Mouse (Mus musculus) kidney, adult 8-10 months (tissue): ENCODE measurements at regions not wholly inside any gene's neighbourhood (a gene's known extent, or its start where the extent isn't known, plus 50 kb on each side); places are given as distances from the start of the nearest gene placed in this dataset.
A peak's percentile ranks its signal among the peaks of the same experiment; 100 is the strongest.

Experiments
- DNase-seq, 2 experiments: peaks; one replicate each; pipeline ENCODE4 v3.0.0; 2022

DNA sequence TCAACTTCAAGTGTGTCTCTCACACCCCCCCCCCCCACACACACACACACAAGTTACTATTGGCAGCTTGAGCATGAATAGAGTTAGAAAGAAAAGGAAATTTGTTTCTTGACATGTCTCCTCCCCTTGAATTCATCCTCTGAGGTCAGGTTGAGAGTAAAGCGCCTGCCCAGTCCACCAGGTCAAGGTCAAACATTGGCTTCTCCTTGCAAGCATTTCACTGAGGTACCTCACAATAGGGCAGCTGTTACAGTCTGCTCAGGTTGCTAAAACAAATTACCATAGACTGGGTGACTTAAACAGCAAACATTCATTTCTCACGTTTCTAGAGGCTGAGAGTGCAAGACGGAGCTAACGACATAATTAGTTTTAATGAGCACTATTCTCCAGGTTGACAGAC lies 344.2 kb downstream of the Galc start:
- no peak for DNase-seq

DNA sequence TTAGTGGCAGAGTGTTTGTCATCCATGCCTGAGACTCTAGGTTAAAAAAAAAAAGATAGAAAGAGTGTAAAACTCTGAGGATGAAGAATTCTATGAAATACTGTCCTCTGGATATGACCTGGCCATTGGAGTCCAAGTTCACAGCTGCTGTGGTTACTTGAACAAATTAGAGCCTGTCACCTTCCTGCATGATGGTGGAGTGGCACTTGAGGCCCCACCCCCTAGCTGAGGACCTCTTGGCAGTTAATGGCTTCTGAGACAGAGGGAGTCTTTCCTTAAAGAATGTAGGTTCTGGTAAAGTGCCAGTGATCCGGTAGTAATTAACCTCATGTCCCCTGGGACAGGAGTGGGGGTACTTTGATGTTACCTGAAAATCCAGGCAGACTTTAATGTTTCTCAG lies 346.5 kb downstream of the Galc start:
- no peak for DNase-seq

DNA sequence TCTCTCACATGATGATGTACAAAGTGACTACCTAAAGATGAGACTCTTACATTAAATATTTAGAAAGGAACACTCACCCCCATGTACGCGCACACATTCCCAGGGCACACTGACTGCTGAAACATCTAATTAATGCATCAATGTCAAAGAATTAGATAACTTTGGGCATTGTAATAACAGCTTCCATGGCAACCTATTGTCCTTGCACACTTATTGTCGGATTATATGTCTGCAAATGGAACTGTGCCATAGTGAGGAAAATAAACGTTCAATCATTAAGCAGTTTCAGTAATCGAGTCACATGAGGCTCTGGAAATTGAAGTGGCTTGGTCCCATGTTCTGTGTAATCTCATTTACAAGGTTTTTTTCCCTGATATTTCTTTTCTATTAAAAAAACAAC lies 360.0 kb downstream of the Galc start:
- DNase-seq = no peak

DNA sequence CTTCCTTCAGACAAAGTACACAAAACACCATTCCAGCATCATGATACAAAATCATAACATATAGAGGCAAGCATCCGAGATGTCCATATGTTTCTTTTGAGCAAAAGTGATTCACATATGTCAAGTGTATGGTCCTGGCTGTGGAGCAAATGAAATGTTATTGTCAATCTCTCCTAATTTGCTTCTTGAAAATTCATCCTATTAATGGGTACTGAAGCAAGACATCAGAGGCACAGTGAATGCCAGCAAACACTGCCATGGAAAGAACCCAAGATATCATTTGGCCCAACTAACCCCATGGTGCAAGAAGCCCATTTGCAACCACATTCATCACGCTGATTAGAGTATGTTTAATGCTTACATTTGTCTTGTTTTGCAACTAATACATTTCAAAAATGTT lies 361.1 kb downstream of the Galc start:
- no peak for DNase-seq

DNA sequence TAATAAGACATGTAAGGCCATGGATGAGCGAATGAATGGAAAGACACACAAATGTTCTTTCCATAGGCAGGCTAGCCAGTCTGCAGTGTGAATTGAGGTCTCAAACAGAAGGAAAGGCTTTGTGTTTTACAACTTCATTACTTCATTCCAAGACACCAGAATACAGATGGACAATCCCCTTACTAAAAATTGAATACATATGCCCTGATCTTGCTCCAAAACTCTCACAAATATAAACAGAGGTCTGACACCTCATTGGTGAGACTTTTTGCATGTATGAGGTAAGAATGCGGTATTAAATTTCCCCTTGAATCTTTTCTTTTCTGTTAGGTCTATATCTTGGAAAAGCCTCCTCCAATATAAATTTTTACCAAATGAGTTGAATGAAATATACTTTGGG lies 363.3 kb downstream of the Galc start:
- DNase-seq = no peak

DNA sequence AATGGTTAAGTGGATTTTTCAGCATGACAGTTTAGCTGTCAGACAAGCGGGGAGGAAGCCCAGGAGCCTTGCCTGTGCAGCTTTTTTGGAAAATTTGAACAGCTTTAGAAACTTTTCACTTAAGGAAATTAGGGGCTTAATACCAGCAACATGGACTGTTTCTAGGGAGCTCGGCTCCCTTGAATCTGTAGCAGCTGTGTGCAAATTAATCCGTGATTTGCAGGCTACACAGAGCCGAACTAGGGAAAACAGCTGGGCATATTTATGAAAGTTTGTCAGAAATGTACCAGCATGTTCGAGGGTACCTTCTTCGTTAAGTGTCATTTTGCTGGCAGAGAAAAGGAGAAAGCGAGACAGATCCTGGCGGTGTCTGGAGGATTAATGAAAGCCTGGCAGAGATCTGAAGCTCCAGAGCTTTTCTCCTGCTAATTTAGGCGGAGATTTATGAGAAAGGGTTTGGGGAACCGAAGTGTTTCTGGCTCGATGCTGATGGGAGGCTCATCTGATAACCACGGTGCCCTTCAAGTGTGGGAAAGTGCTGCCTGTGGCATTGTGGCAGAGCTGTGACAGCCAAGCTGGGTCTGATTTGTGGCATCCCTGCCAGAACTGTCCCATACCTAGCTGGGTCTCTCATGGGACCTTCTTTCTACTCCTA lies 370.3 kb downstream of the Galc start:
- DNase-seq = no peak

DNA sequence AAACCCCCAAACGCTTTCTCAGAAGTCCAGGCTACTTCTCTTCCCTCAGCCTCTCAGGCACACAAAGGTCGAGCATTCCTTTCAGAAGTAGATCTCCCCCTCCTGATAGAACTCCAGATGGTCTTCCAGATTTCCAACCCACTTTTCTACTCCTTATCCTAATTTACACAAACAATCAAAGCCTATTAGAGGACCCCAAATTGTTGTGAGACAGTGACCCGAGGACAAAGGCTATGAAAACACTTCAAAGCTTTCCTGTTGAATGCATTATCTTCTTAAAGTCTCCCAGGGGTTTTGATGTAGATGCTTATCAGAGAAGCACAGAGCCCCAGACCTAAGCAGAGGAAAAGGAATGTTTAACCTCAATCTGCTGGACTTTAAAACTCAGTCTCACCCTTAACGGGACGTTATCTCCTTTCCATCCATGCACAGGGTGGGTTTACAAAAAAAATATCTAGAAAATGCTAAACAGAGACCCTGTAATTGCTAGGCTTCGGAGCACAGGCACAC lies 370.9 kb downstream of the Galc start:
- no peak for DNase-seq

DNA sequence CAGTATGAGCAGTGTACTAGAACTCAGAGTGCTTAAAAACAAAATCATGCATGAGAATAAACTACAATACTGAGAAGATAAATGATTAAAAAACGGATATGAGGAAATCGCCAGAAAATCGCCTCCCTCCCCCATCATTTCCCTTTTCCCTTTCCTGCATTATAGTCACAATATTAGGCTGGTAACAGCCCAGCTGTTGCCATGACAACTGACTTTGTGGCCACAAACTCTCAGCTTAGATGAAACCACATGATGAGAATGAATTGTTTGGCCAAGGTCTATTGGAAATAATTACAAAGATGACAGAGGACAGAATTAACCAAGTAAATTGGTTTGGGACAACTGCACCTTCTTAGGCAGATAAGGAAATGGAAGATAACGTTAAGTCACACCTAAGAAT lies 376.8 kb downstream of the Galc start:
- no peak for DNase-seq

DNA sequence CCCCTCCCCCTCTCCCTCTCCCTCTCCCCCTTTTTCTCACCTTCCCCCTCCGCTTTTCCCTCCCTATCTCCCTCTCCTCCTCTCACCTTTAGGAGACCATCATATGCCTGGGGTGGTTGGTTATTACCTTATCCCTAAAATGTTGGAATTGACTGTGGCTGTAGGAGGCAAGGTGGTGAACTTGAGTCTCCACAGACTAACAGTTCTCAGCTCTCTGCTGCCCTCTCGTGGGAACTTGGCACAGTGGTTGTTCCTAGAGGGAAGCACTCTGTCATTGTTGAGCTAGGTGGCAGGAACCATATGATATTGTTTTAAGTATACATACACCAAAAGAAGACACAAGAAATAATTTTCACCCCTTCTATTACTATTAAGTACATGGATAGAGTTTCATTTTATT lies 386.9 kb downstream of the Galc start:
- DNase-seq = peak; percentile 20 to 68

DNA sequence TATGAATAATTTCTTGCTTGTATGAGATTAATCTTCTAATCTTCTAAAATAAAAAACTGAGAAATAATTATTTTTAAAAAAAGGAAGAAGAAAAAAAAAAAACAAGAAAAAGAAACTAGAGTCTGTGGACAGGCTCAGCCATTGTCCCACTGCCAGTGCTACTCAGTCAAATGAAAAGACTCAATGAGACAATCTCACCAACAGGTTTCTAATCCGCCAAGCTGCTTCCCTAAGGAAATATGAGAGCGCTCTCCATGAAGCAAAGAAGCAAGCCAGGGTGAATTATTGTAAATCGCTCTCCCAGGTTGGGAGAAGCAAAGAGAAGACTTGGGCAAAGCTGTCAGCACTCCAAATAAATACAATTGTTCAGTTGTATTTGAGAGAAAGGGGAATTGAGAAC lies 396.3 kb downstream of the Galc start:
- no peak for DNase-seq

DNA sequence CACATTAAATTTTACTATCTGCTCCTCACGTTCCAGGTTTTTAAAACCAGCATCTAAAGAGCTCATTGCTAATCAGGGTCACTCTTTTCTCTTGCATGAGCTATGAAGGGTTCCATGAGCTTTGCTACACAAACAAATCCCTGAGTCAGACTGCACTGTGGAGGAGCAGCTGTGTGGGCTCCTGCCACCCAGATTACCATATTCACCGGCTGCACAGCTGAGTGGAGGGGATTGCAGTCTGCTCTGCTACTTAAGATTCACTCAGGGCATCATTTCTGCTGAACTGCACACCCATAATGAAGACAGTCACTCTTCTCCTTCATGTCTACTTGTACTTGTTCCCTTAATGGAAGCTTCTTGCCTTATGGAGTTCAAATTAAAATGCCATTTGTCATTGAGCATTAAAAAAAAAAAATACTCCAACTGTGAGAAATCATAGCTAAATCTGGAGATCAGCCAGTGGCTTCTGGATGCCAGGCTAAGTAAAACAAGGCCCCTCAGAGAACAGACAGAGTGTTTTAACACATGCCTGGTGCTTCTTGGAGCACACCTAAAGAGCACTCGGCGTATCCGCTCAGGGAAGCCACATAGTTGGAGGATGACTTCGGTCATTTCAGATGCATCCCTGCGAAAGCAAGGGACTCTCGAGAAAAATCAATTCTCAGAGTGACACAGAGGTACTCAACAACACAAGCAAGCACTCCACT lies 422.9 kb downstream of the Galc start:
- DNase-seq = no peak

DNA sequence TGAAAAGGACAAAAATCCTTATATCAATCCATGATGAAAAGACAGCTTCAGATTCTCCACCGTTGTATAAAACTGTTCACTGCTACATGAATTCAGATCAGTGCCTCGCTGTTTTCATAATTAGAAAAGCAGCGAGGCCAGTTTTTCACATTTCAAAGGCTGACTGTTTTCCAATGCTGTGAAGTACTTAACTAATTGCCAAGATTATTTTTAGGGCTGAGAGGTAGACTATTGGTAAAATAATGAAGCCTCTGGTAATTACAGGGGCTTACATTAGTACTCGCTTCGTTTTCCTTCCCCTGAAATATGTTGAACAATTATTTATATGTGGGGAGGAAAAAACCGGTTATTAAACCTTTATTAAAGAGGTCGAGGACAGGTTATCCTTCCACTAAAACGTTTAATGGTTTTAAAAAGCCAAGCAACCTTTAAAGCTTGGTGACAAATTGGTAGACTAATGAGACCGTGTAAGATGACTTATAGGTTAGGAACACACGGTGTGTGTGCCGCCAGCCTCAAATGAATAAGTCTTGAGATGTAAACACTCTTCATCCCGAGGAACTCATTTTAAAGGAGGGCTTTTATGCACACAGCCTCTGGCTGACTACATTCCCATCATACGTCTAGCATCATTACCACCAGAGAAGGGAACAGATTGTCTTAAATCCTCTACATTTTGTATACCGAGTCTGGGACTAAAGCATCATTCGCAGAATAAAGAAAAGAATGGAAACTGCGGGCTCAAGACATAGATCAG lies 465.7 kb downstream of the Galc start:
- no peak for DNase-seq

DNA sequence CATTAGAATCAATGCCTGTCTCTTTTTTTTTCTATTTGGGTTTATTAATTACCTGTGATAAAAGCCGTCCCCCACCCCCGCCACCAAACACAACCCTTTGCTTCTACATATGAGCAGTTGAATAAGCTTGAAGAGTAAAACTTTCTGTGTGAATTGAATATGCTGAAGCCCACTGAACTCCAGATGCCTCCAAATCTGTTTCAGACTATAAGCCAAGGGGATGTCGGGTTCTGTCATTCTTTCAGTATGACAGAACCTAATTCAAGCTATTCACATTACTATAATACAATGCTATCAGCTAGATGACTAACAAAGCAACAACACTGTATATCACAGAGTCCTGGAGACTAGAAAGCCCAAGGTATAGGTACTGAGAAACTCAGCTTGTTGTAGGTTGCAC lies 475.8 kb downstream of the Galc start:
- DNase-seq = no peak

DNA sequence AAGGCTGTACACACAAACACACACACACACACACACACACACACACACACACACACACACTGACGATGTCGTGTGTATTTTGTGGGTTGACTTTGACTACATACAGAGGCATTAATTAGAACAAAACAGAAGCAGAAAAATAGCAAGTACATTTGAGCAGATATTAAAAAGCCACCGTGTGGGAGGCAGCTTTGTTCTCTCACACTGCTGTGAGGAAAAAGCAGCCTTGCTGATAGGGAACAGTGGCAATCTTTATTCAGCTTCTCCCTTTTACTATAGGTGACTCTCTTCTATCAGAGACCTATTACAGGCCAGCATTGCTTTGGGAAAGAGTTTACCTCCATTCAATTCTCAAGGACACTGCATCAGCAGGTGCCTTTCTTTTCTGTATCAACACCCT lies 500.1 kb downstream of the Galc start:
- no peak for DNase-seq

DNA sequence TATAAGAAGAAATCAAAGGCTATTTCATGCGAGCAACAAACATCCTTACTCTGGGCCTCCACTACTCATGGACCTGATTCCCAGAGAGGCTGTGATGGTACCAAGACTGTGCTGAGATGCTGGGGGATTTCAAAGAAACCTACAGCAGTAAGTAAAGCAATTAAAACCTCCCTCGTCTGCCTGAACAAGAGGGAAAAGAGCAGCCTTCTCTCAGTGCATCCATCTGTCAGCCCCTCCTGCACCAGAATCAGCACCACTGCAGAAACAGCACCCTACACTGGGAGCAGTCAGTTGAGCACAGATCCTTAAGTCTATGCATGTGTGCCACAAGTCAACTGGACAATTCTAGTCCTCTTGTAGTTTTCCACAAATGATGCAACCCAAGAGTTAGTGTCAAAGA lies 500.6 kb downstream of the Galc start:
- no peak for DNase-seq

DNA sequence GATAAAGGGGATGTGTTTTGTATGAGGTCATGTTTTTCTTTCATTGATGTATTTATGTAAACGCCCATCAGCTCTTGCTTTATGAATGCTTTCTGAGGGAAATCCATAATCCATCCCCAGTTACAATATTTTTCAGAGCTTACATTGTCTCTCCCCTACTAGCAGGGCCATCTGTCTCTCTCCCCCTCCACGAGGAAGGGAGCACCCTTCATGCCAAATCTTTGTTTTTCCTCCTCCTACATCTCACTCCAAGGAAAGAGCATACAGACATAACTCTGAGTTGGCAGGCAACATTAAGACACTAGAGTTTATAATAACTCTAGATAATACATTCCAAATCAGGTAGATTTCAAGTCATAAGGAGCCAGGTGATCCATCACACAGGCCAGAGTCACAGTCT lies 509.1 kb downstream of the Galc start:
- DNase-seq = no peak

DNA sequence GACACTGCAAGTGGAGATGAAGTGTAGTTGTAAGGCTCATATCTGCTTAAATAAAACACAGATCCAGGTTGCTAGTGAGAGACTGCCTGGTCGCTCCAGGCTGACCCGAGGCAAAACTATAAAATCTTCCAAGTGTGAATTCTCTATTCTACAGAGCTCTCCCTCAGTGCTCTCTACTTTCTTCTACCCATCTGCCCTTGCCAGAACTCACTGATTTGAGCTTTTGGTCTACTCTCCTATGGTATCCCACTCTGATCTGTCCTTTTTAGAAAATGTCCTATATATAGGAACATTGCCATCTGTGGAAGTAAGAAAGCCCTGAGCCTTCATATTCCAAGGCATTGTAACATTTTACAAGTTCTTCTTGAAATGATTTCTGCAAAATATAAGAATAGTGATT lies 518.3 kb downstream of the Galc start:
- DNase-seq = no peak

DNA sequence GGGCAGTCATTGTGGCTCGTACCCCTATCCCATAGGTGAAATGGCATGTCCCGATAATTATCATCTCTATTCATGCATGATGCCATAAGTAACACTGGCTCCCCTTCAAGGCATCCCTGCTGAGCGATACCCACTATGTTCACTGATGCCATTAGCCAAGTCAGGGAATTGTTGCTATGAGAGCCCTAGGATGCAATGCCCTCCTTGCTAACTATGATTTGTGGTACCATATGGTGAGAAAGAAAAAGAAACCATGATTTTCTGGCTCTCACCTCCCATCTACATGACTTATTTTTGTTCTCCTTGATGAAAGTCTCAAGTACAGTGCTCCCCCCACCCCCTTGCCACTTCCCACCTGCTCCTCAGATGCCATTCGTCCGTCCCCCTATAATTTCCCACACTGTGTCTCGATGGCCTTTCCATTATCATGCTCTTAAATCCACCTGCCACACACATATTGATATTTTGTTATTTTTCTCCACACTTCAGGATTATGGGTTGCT lies 527.1 kb downstream of the Galc start:
- DNase-seq = no peak

DNA sequence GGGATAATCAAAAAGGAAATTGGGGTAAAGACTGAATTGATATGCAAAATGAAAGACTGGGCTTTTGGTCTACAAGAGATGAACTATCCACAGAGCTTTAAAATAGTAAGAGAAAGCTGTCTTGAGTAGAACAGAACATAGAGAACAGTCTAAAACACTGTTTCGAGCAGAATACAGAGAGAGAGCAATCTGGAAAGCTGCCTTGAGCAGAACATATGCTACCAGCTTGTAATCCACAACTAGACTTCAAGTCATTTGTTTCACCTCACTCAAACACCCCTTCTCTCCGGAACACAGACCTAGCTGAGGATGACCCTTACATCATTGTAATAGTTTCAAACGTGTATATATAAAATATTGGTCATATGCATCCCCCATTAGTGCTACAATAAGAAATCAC lies 538.7 kb downstream of the Galc start:
- DNase-seq = no peak

DNA sequence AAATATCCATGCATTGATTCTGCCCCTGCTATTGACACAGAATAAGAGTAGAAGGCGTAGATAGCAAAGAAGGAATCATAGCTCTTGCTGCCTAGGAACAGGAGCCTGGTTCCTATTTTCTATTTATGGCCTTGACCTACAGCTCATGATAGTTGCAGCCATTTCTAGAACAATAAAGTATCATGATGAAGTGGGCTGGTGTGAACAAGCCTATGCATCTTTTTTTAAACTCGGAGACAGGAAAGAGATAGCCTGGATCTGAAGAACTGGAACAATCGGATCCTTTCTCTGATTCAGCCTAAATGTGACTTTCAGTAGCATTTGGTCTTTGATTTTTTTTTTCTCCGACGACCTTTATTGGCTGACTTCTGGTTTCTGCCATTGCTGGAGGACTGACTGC lies 541.4 kb downstream of the Galc start:
- no peak for DNase-seq
